Mouse (Mus musculus): Measurements from ENCODE around the gene Gm8220. TPM values are rescaled to one million over a fixed set of nuclear protein-coding genes. Genes with fewer than 3 reads are reported as not detected.
"Not testable (repeated sequence)": the region's sequence is repeated elsewhere in the genome, so short reads cannot be mapped to it uniquely, and the experiment has no call there.

The Gm8220 gene
- polyA plus RNA-seq (2016; fragmentation: Nextera tagmentation; extraction: Ambion mirVana), result not detected in 2 replicates

- not testable (repeated sequence) for H3K9me3 ChIP-seq (replicated peaks); H3K27me3 ChIP-seq (replicated peaks); ATAC-seq; H3K36me3 ChIP-seq; H3K4me2 ChIP-seq; H3K4me1 ChIP-seq; H3K4me3 ChIP-seq; H3K9ac ChIP-seq; H3K27ac ChIP-seq
- WGBS (ENCODE audit: insufficient replicate concordance), result 47% methylated on average over 2 of the region's 2 CpGs
These were observed at the start of gene Gm8220 for GRCm38 (mm10) chr14:44285280-44285679. TSS of gene Gm8220 (plus strand) at chr14:44285580.

- peaks cover 20% of the 10 kb centered on the region for H3K9me3 ChIP-seq (replicated peaks)
- no peak overlapping the region for H3K27ac ChIP-seq
- no peaks in the 10 kb centered on the region for H3K4me1 ChIP-seq
- no peaks in the 10 kb centered on the region for H3K27me3 ChIP-seq (replicated peaks)
- H3K4me2 ChIP-seq, result no peak overlapping the region
- no peak overlapping the region for H3K9ac ChIP-seq
- no peaks in the 10 kb centered on the region for H3K36me3 ChIP-seq
- no peak overlapping the region for H3K4me3 ChIP-seq
- 80% methylated on average over 16 of the region's 16 CpGs for WGBS (ENCODE audit: insufficient replicate concordance)
- ATAC-seq, result no peak
These were observed 37.3 kb upstream of the Gm8220 start for GRCm38 (mm10) chr14:44248039-44248438.

- not testable (repeated sequence) for H3K4me1 ChIP-seq; H3K4me2 ChIP-seq; ATAC-seq; H3K9ac ChIP-seq; H3K9me3 ChIP-seq (replicated peaks); H3K27me3 ChIP-seq (replicated peaks); H3K36me3 ChIP-seq; H3K4me3 ChIP-seq; H3K27ac ChIP-seq
- 68% methylated on average over 4 of the region's 4 CpGs for WGBS (ENCODE audit: insufficient replicate concordance)
These were observed 26.7 kb downstream of the Gm8220 start for GRCm38 (mm10) chr14:44312049-44312448.

- H3K4me1 ChIP-seq; H3K9me3 ChIP-seq (replicated peaks); ATAC-seq; H3K27ac ChIP-seq; H3K27me3 ChIP-seq (replicated peaks); H3K4me3 ChIP-seq; H3K36me3 ChIP-seq; H3K9ac ChIP-seq; H3K4me2 ChIP-seq: not testable (repeated sequence)
- no CpG with 5 or more reads among the region's 2 CpGs for WGBS (ENCODE audit: insufficient replicate concordance)
These were observed 53.1 kb downstream of the Gm8220 start, which contains the start of gene Gm5930 for GRCm38 (mm10) chr14:44338484-44338883. TSS of gene Gm5930 (minus strand) at chr14:44338584.

Other genes starting within 250 kb of the Gm8220 start
- 3.5 and 11.1 TPM in 2 replicates for gene Ear2, start 182.9 kb upstream of the Gm8220 start, polyA plus RNA-seq (2016; fragmentation: Nextera tagmentation; extraction: Ambion mirVana)
- gene Gm3327, start 161.7 kb upstream of the Gm8220 start, polyA plus RNA-seq (2016; fragmentation: Nextera tagmentation; extraction: Ambion mirVana), result not detected in 2 replicates
- gene Gm8212, start 87.9 kb upstream of the Gm8220 start, polyA plus RNA-seq (2016; fragmentation: Nextera tagmentation; extraction: Ambion mirVana), result not detected in 2 replicates
- not detected in 2 replicates for gene 4930503E14Rik, start 72.3 kb upstream of the Gm8220 start, polyA plus RNA-seq (2016; fragmentation: Nextera tagmentation; extraction: Ambion mirVana)
- not detected in 2 replicates for gene Gm5930, start 53.0 kb downstream of the Gm8220 start, polyA plus RNA-seq (2016; fragmentation: Nextera tagmentation; extraction: Ambion mirVana)
- gene Gm8229, start 79.8 kb downstream of the Gm8220 start, polyA plus RNA-seq (2016; fragmentation: Nextera tagmentation; extraction: Ambion mirVana), result not detected in 2 replicates
- gene Gm3371, start 125.1 kb downstream of the Gm8220 start, polyA plus RNA-seq (2016; fragmentation: Nextera tagmentation; extraction: Ambion mirVana), result not detected in 2 replicates
- not detected in 2 replicates for gene Gm8232, start 148.1 kb downstream of the Gm8220 start, polyA plus RNA-seq (2016; fragmentation: Nextera tagmentation; extraction: Ambion mirVana)
- gene BC061237, start 206.9 kb downstream of the Gm8220 start, polyA plus RNA-seq (2016; fragmentation: Nextera tagmentation; extraction: Ambion mirVana), result not detected in 2 replicates
- gene Gm17093, start 232.7 kb downstream of the Gm8220 start, polyA plus RNA-seq (2016; fragmentation: Nextera tagmentation; extraction: Ambion mirVana), result not detected in 2 replicates